Mouse (Mus musculus) MEL (cell line): ENCODE measurements around the gene Tspan14. TPM values are rescaled to one million over a fixed set of nuclear protein-coding genes. Genes with fewer than 3 reads are reported as not detected.

Source experiments
- DNase-seq: peaks from one replicate; pipeline ENCODE4 v3.0.0; 2011; ENCODE audit warnings: low read depth, low spot score
- H3K27ac ChIP-seq: 2 replicates; pipeline ENCODE4 v1.5.1; 2012; ENCODE audit warnings: low read depth, mild to moderate bottlenecking, control low read depth, low read length, moderate library complexity; ENCODE audit not compliant: control insufficient read depth
- H3K27me3 ChIP-seq, 2 experiments: fragments of 150-350 bp in 1 of 2; sonication (generic) in 1 of 2; 2 replicates each; pipeline ENCODE4 v1.6.1; 2012; ENCODE audit warnings: low read length in 2 of 2, mild to moderate bottlenecking in 2 of 2, improper control_type of control experiment in 1 of 2, moderate library complexity in 1 of 2; ENCODE audit not compliant: insufficient read depth in 2 of 2, control insufficient read depth in 1 of 2
- H3K36me3 ChIP-seq, 2 experiments: 2 replicates each; pipeline ENCODE4 v1.6.1; 2012 to 2014; ENCODE audit warnings: low read length in 2 of 2, improper control_type of control experiment in 1 of 2, inconsistent platforms in 1 of 2, mild to moderate bottlenecking in 1 of 2; ENCODE audit not compliant: insufficient read depth in 2 of 2, control insufficient read depth in 1 of 2
- H3K4me1 ChIP-seq, 2 experiments: fragments of 150-350 bp in 1 of 2; sonication (generic) in 1 of 2; 2 replicates each; pipeline ENCODE4 v1.6.1; 2012; ENCODE audit warnings: low read length in 2 of 2, improper control_type of control experiment in 1 of 2, mild to moderate bottlenecking in 1 of 2; ENCODE audit not compliant: insufficient read depth in 2 of 2, control insufficient read depth in 1 of 2
- H3K4me3 ChIP-seq, 2 experiments: fragments of 150-350 bp in 1 of 2; sonication (generic) in 1 of 2; 2 replicates each; pipeline ENCODE4 v1.5.1; 2012; ENCODE audit warnings: low read depth in 2 of 2, low read length in 2 of 2, mild to moderate bottlenecking in 2 of 2, moderate library complexity in 2 of 2, control low read depth in 1 of 2, improper control_type of control experiment in 1 of 2; ENCODE audit not compliant: control insufficient read depth in 1 of 2, insufficient read depth in 1 of 2
- H3K79me2 ChIP-seq: 2 replicates; pipeline ENCODE4 v1.6.1; 2012; ENCODE audit warnings: mild to moderate bottlenecking, low read length, moderate library complexity; ENCODE audit not compliant: control insufficient read depth, poor library complexity, insufficient read depth
- H3K9ac ChIP-seq: 2 replicates; pipeline ENCODE4 v1.6.1; 2012; ENCODE audit warnings: low read depth, mild to moderate bottlenecking, control low read depth, low read length, moderate library complexity; ENCODE audit not compliant: control insufficient read depth, poor library complexity, severe bottlenecking
- H3K9me3 ChIP-seq: fragments of 150-350 bp; sonication (generic); replicated peaks from 2 replicates; pipeline ENCODE4 v1.6.1; 2012; ENCODE audit warnings: mild to moderate bottlenecking, low read length, improper control_type of control experiment, moderate library complexity; ENCODE audit not compliant: insufficient read depth
- BHLHE40 ChIP-seq: IDR thresholded peaks from 2 replicates; pipeline ENCODE4 v1.6.1; 2012; ENCODE audit warnings: low read depth, mild to moderate bottlenecking, inconsistent platforms, low read length, improper control_type of control experiment, borderline replicate concordance
- CHD1 ChIP-seq: IDR thresholded peaks from 2 replicates; pipeline ENCODE4 v1.6.1; 2012; ENCODE audit warnings: low read depth, mild to moderate bottlenecking, inconsistent platforms, low read length, improper control_type of control experiment
- CHD2 ChIP-seq: IDR thresholded peaks from 2 replicates; pipeline ENCODE4 v1.6.1; 2011; ENCODE audit warnings: low read length, improper control_type of control experiment
- CTCF ChIP-seq, 3 experiments: IDR thresholded peaks in 2 of 3; conservative IDR thresholded peaks in 1 of 3; 2 replicates each; pipeline ENCODE4 v1.5.1; 2011 to 2012; ENCODE audit warnings: low read length in 3 of 3, low read depth in 2 of 3, mild to moderate bottlenecking in 2 of 3, improper control_type of control experiment in 1 of 3, inconsistent platforms in 1 of 3, mixed read lengths in 1 of 3, moderate library complexity in 1 of 3; ENCODE audit not compliant: control insufficient read depth in 1 of 3, insufficient read depth in 1 of 3, poor library complexity in 1 of 3, severe bottlenecking in 1 of 3
- GATA1 ChIP-seq: IDR thresholded peaks from 2 replicates; pipeline ENCODE4 v1.6.1; 2011; ENCODE audit warnings: low read depth, low read length, improper control_type of control experiment
- HCFC1 ChIP-seq: IDR thresholded peaks from 2 replicates; pipeline ENCODE4 v1.6.1; 2012; ENCODE audit warnings: low read depth, mild to moderate bottlenecking, inconsistent platforms, low read length, improper control_type of control experiment, moderate library complexity
- JUND ChIP-seq: IDR thresholded peaks from 2 replicates; pipeline ENCODE4 v1.6.1; 2011; ENCODE audit warnings: low read depth, mild to moderate bottlenecking, improper control_type of control experiment, low read length
- KAT2A ChIP-seq: conservative IDR thresholded peaks from 2 replicates; pipeline ENCODE4 v1.6.1; 2012; ENCODE audit warnings: low read depth, low read length, improper control_type of control experiment, inconsistent platforms
- MAFK ChIP-seq: IDR thresholded peaks from 2 replicates; pipeline ENCODE4 v1.6.1; 2011; ENCODE audit warnings: low read depth, mild to moderate bottlenecking, low read length, improper control_type of control experiment, borderline replicate concordance
- MAX ChIP-seq: IDR thresholded peaks from 2 replicates; pipeline ENCODE4 v1.6.1; 2011; ENCODE audit warnings: low read length, improper control_type of control experiment
- MAZ ChIP-seq: IDR thresholded peaks from 2 replicates; pipeline ENCODE4 v1.6.1; 2012; ENCODE audit warnings: low read depth, mild to moderate bottlenecking, inconsistent platforms, low read length, improper control_type of control experiment
- MEF2A ChIP-seq: IDR thresholded peaks from 2 replicates; pipeline ENCODE4 v1.6.1; 2014; ENCODE audit warnings: low read depth, mild to moderate bottlenecking, inconsistent platforms, low read length, improper control_type of control experiment; ENCODE audit not compliant: poor library complexity, insufficient replicate concordance, severe bottlenecking; ENCODE audit errors: extremely low read depth
- MYC ChIP-seq: IDR thresholded peaks from 2 replicates; pipeline ENCODE4 v1.6.1; 2011; ENCODE audit warnings: low read depth, mild to moderate bottlenecking, low read length, improper control_type of control experiment, moderate library complexity
- NELFE ChIP-seq: IDR thresholded peaks from 2 replicates; pipeline ENCODE4 v1.6.1; 2011; ENCODE audit warnings: low read depth, low read length, improper control_type of control experiment
- POLR2A ChIP-seq, 2 experiments: IDR thresholded peaks; 2 replicates each; pipeline ENCODE4 v1.6.1; 2011 to 2012; ENCODE audit warnings: low read length in 2 of 2, mild to moderate bottlenecking in 2 of 2, control low read depth in 1 of 2, improper control_type of control experiment in 1 of 2, low read depth in 1 of 2, moderate library complexity in 1 of 2; ENCODE audit not compliant: control insufficient read depth in 1 of 2, insufficient read depth in 1 of 2, poor library complexity in 1 of 2
- POLR2AphosphoS5 ChIP-seq: IDR thresholded peaks from 2 replicates; pipeline ENCODE4 v1.6.1; 2012; ENCODE audit warnings: low read depth, borderline replicate concordance, mild to moderate bottlenecking, inconsistent platforms, low read length, moderate library complexity, mixed read lengths
- RAD21 ChIP-seq: IDR thresholded peaks from 2 replicates; pipeline ENCODE4 v1.6.1; 2011; ENCODE audit warnings: mild to moderate bottlenecking, low read depth, low read length, improper control_type of control experiment
- RCOR1 ChIP-seq: IDR thresholded peaks from 2 replicates; pipeline ENCODE4 v1.6.1; 2012; ENCODE audit warnings: low read depth, mild to moderate bottlenecking, inconsistent platforms, low read length, improper control_type of control experiment
- SMC3 ChIP-seq: IDR thresholded peaks from 2 replicates; pipeline ENCODE4 v1.6.1; 2011; ENCODE audit warnings: low read depth, low read length, improper control_type of control experiment
- TAL1 ChIP-seq: IDR thresholded peaks from 2 replicates; pipeline ENCODE4 v1.6.1; 2012; ENCODE audit warnings: mild to moderate bottlenecking, inconsistent platforms, low read length, moderate library complexity, mixed read lengths
- TBP ChIP-seq: IDR thresholded peaks from 2 replicates; pipeline ENCODE4 v1.8.0; 2011; ENCODE audit warnings: low read depth, low read length, improper control_type of control experiment
- USF1 ChIP-seq: IDR thresholded peaks from 2 replicates; pipeline ENCODE4 v1.6.1; 2014; ENCODE audit warnings: low read depth, mild to moderate bottlenecking, inconsistent platforms, low read length, improper control_type of control experiment, moderate library complexity
- ZKSCAN1 ChIP-seq: IDR thresholded peaks from 2 replicates; pipeline ENCODE4 v1.6.1; 2012; ENCODE audit warnings: low read depth, mild to moderate bottlenecking, inconsistent platforms, low read length, improper control_type of control experiment, moderate library complexity
- ZNF384 ChIP-seq: IDR thresholded peaks from 2 replicates; pipeline ENCODE4 v1.6.1; 2012; ENCODE audit warnings: low read depth, mild to moderate bottlenecking, inconsistent platforms, low read length, improper control_type of control experiment
- polyA plus RNA-seq, 2 experiments: library from polyadenylated mRNA; stranded (reverse) in 1 of 2; unstranded in 1 of 2; fragments of >175 nt in 1 of 2; fragments of >200 nt in 1 of 2; gene quantifications; 2 replicates each; pipeline versions ENCODE4 v1.2.1 to v1.2.4; 2012; ENCODE audit warnings: low replicate concordance in 2 of 2, low read depth in 1 of 2; ENCODE audit not compliant: insufficient read length in 2 of 2, insufficient read depth in 1 of 2, missing spikeins in 1 of 2
- total RNA-seq: library from RNA; depleted of rRNA; stranded (reverse); fragments of 300-350 nt; gene quantifications from 2 replicates; pipeline ENCODE4 v1.2.3, GENCODE M21; 2012

Gene Tspan14
- total and polyA plus RNA-seq, 3 experiments: 24.8 to 29.9 TPM; not detected in 1

DNA sequence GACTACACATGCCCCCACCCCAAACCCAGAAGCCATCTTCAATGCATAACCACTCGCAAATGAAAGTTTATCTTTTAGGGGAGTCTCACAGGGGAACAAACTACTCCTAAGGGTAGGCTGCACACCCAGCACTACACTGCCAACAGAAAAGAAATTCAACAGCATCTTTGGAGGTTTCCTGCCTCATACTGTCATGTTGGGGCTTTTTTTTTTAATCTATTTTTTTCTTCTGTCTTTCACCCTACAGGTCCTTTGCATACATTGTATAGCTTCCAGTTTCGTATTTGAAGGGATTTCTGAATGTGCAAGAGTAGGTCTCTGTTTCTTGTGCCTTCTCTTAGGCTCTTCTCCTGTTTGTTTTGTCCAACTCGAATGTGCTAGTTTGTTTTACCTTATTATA is 14.3 kb downstream of the Tspan14 start:
- H3K27ac ChIP-seq: no peak overlapping the region
- no peak overlapping the region for H3K4me3 ChIP-seq
- no peak for DNase-seq
- H3K27me3 ChIP-seq: no peaks in the 10 kb centered on the region
- H3K9me3 ChIP-seq: no peaks in the 10 kb centered on the region
- H3K79me2 ChIP-seq: peaks cover 7% of the 10 kb centered on the region; the same call in 1 of the 2 replicates
- no peak overlapping the region for H3K9ac ChIP-seq
- H3K36me3 ChIP-seq: peaks cover 0 to 4% of the 10 kb centered on the region in 2 experiments; a peak in 2 of 4 replicates
- TF ChIP-seq KAT2A (no peak), RCOR1 (no peak), CHD1 (no peak), POLR2A (IDR thresholded peaks at IDR 0.05; ENCODE audit: control insufficient read depth in 1 of 2, insufficient read depth in 1 of 2, low read depth in 1 of 2, low read length in 2 of 2, poor library complexity in 1 of 2) (no peak), JUND (no peak), HCFC1 (no peak)
- TF ChIP-seq, all 39 proteins: peak for 0
- peaks cover 3 to 17% of the 10 kb centered on the region in 2 experiments; a peak in 3 of 4 replicates for H3K4me1 ChIP-seq

DNA sequence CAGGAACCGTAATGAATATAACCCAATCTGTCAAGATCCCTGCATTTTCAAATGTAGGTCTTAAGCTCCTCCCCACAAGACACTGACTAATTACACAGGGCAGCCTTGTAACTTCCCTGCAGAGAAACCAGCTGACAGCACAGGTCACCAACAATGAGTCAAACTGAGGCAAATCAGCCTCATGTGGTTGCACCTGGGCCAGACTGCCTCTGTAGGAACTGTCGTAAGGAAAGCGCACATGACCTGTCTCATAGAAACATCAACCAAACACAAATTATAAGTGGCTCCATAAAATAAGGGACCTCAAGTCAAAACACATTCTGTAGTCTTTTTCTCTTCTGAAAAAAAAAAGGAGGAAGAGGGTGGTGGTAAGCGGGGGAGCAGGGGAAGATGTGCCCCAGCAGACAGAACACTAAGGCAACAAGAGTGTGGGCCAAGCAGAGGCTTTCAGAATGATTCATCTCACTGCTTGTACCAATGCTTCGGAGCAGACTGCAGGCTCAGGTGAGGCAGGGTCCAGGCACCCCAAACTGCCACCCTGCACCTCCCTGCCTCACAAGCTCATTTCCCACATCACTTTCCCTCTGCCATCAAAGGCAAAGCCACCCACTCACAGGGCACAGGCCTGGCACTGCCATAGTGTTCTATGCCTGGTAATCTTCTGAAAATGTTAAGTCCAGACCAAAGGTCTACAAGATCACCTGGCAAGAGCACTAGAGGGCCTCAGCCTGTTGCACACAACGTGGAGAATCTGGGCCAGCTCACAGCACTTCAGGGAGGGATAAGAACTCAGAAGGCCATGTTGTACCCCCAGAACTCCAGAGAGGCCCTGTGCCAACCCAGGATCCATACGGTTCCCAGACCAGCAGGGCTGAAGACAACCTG is 16.6 kb downstream of the Tspan14 start:
- H3K27me3 ChIP-seq: no peaks in the 10 kb centered on the region
- no peak overlapping the region for H3K4me3 ChIP-seq
- TF ChIP-seq MAX (no peak), ZKSCAN1 (no peak), NELFE (no peak), ZNF384 (peak; percentile 67), KAT2A (no peak), TAL1 (no peak), BHLHE40 (no peak)
- peaks cover 4% of the 10 kb centered on the region; the same call in 1 of the 2 replicates for H3K79me2 ChIP-seq
- H3K36me3 ChIP-seq: peaks cover 0 to 10% of the 10 kb centered on the region in 2 experiments; a peak in 2 of 4 replicates
- H3K4me1 ChIP-seq: peaks cover 3 to 20% of the 10 kb centered on the region in 2 experiments; a peak in 3 of 4 replicates
- no peak overlapping the region for H3K27ac ChIP-seq
- no peak for DNase-seq
- no peak overlapping the region for H3K9ac ChIP-seq
- no peaks in the 10 kb centered on the region for H3K9me3 ChIP-seq

DNA sequence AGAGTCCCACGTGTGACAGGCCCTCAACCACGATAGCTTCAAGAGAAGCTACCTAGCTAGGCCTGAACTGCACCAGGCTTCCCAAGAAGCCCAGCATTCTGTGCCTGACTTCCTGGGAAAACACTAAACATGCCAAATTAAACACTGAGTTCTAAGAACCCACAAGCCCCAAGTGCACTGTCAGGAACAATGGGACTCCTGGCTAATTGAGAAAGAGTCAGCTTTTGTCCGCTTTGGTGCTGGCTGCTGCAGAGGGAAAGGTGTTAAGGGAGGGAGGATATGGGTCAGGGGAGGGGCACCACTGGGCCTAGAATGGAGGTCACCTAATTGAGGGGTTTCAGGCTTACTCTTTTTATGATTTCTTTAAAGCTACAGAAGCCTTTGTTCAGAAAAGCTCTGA is 17.6 kb downstream of the Tspan14 start:
- Histone ChIP-seq H3K27ac (no peak overlapping the region), H3K79me2 (no peaks in the 10 kb centered on the region), H3K9me3 (no peaks in the 10 kb centered on the region), H3K36me3 (peaks cover 0 to 13% of the 10 kb centered on the region in 2 experiments; a peak in 2 of 4 replicates), H3K9ac (no peak overlapping the region), H3K4me1 (peaks cover 5 to 20% of the 10 kb centered on the region in 2 experiments; a peak in 3 of 4 replicates), H3K4me3 (no peak overlapping the region), H3K27me3 (no peaks in the 10 kb centered on the region)
- TF ChIP-seq CTCF (IDR thresholded peaks at IDR 0.05 in 2 of 3, conservative IDR thresholded peaks at IDR 0.05 in 1 of 3; ENCODE audit: control insufficient read depth in 1 of 3, insufficient read depth in 1 of 3, low read depth in 2 of 3, low read length in 3 of 3, poor library complexity in 1 of 3, severe bottlenecking in 1 of 3): no peak
- TF ChIP-seq ZNF384: no peak
- no peak for TF ChIP-seq NELFE
- no peak for TF ChIP-seq CHD2
- no peak for TF ChIP-seq RCOR1
- TF ChIP-seq SMC3: no peak
- no peak for TF ChIP-seq MAX
- TF ChIP-seq MYC: no peak
- TF ChIP-seq RAD21: no peak
- TF ChIP-seq MEF2A: no peak
- no peak for TF ChIP-seq GATA1
- TF ChIP-seq POLR2AphosphoS5: no peak
- TF ChIP-seq TBP: no peak
- no peak for TF ChIP-seq MAFK
- no peak for TF ChIP-seq MAZ
- no peak for TF ChIP-seq POLR2A (IDR thresholded peaks at IDR 0.05; ENCODE audit: control insufficient read depth in 1 of 2, insufficient read depth in 1 of 2, low read depth in 1 of 2, low read length in 2 of 2, poor library complexity in 1 of 2)
- no peak for TF ChIP-seq USF1
- no peak for DNase-seq
